Mouse (Mus musculus): ENCODE results near the gene Matk.

Gene Matk

DNA sequence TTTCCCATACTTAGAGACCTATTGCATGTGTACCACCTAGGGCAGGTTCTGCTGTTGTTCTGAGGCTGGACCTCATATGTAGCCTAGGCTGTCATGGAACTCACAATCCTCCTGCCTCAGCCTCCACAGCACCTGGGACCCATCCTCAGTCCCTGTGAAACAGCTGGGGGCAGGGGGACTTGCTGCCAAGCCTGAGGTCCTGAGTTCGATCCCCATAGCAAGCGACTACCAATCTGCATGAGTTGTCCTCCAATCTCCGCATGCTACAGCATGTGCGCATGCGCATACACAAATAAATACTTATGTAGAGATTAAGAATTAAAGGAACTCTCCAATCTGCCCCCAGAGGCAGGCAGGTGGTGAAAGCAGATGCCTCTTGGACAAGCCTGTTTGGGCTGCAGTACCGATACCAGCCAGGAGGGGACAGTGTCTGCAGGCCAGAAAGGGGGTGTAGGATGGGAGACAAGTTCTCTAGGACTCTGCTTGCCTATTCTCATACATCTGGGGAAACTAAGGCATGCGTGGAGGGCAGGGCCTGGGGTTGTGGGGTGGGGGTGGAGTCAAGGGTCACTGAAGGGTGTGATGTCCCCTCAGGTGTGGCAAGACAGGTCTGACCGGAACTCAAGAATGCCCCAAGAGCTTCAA is 34.9 kb downstream of the Matk start:
- peak; percentile 69 for DNase-seq

- DNase-seq, result peak; percentile 56
Observed at GRCm38 (mm10) chr10:81288601-81289000, 35.9 kb downstream of the Matk start.

DNA sequence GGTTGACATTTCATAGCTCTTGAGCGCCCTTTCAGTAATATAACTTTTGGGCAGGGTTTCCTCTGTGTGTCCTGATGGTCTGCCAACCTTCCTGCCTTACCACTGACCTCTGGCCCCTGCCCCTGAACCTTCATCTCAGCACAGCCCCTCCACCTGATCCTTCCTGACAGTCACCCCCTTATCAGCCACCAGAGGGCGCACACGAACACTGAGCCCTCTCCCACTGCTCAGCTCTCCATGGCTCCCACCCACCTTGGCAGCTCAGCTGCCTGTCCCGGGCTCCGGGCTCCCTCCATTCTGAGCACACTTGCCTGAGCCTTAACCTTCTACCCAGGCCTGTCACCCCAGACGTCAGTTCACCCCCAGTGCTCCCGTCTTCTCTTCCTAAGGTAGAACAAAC is 36.5 kb downstream of the Matk start:
- peak; percentile 86 for DNase-seq

- no peak for DNase-seq
Observed at GRCm38 (mm10) chr10:81289811-81290210, 37.1 kb downstream of the Matk start.

- DNase-seq, result peak; percentile 59
Observed at GRCm38 (mm10) chr10:81290698-81291460, 38.1 kb downstream of the Matk start.

DNA sequence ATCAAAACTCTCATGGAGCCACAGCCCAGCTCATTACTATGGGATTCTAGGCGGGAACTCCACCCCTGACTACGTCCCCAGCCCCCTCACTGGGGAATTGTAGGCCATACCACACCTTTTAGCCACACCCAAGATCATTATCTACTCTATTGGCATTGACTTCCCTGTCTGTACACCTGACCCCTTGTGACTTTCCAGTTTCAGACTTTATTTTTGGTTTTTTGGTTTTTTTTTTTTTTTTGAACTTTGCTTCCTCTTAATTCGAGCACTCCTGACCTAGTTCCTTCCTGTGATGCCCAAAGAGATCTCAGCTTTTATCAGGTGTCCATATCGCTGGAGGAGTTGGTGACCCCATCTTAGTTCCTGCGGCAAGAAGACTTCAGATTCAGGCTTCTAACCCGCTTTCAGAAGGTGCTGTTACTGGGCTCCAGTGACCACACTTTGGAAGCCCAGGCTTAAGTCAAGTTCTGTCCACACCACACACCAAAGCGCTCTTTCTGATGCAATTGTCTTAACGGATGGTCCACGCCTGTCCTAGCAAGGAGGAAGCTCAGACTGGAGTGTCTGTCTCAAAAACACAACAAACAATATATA is 38.9 kb downstream of the Matk start, which contains the start of gene Tjp3:
TSS of gene Tjp3 (minus strand) at position 71 of the 594 bp plus-strand sequence.
- DNase-seq, result no peak

- peak; percentile 100 for DNase-seq
Observed at GRCm38 (mm10) chr10:81292554-81293333, 40.0 kb downstream of the Matk start, which contains the start of gene Pip5k1c. Gene Pip5k1c, plus strand, starts transcription at chr10:81292963.

DNA sequence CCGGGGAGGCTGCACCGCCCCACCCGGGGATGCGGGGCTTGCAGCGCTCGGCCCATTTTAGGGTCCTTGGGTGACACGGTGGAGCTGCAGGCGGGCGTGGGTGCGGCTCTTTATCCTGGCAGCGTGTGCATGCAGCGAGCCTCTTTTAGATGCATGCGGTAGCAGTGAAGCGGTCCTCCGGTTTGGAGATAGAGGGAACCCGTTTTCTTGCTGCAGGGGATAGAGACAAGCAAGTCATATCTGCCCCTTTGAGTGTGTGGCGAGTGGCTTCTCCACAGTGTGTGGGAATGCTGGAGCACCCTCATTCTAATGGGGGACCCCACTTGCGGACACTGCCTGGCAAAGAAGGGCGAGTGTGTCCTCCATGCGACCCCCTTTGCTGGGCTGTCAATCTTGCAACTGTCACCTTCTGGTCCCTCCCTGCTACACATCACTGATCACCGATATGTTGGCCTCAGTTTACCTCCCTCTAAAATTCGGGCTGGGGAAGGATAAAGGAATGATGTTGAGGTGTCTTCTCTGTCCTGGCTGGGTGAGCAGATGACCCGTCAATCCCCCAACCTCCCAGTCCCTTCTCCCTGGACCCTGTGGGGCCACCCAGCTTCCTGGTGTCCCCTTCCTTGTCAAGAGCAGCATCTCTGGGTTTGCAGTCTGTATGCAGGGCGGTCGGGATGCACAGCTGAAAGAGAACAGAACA is 40.7 kb downstream of the Matk start:
- no peak for DNase-seq

DNA sequence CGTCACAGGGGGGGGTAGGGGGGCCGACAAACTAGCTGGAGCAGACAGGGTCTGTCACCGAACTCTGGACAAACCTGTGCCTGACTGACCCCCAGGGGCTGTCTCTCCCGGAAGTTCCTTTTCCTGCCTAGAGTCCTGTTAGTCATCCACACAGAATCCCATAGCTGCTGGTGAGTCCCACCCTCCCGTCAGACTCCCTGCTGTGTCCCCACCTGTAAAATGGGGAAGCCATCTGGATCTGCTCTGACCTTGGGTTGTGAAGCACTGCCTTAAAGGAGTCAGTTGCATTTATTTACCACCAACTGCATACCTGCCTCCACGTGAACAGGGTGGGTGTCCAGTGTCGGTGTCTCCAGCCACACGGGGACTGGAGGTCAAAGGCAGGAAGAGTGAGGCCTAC is 41.7 kb downstream of the Matk start:
- DNase-seq, result no peak

DNA sequence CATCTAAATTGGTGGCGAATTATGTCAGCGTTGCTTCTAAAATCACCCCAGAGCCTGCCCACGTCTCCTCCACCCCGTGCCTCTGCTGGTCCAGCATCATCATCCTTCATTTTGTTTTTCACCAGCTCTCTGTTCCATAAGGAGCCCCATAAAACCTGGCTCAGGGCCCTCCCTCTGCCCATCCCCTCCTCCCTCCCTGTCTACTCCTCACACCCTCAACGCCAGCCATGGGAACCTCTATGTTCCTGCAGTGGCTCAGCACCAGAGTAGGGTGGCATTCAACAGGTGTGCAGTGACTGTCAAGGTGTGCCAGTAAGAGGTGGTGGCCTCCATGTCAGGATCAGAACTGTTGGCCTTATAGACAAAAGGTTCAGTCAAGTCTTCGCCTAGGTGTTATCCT is 42.5 kb downstream of the Matk start:
- no peak for DNase-seq

DNA sequence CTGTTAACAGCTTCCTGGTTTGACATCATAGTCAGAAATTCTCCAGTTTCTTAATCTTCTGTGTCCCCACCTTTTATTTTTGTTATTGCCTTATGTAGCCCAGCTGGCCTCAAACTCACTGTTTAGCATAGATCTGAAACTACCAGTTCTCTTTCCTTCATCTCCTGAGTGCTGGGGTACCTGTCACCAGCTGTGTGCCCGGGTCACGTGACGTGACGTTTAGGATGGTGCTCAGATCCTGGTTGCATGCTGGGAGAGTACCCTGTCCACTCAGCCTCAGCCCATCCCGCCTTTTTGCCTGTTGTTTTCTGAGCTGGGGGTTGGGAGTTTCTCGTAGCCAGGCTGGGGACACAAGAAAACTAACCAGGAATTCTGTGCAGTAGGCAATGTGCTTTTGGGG is 44.5 kb downstream of the Matk start:
- DNase-seq, result no peak

- DNase-seq, result no peak
Observed at GRCm38 (mm10) chr10:81297845-81298244, 45.1 kb downstream of the Matk start.

GRCm38 (mm10) chr10:81298369-81299100 is 45.8 kb downstream of the Matk start:
- no peak for DNase-seq

DNA sequence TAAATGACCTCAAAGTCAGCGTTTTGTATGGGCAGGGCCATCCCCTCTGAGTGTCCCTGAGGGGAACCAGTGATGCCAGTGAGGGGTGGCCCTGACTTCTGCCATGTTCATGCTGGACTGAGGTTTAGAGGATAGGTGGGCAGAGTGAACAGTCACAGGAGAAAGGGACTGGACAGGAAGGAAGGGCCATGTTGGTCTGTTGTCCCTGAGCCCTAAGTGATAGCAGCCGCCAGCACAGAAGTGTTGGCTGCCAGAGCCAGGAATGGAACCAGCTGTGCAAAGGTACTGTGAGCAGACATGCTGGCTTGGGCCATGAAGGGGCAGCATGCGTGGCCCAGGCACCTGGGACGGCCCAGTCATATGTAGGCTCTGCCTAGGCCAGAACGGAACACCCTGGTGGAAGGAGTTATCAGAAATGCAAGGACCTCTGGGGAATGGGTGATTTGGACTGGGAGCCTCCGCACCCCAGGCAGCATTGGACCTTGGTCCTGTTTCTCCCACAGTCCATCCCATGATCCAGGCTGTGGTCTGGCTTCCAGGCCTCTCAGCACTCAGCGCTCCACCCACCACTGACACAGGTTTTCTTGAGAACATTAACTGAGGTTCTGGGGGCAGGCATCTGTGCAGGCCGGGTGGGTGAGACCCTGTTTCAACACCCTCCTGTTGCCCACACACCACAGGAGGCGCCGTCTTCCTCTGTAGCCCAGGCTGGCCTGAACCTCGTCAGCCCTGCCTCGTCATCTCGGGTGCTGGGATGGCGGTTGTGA is 47.0 kb downstream of the Matk start:
- DNase-seq, result no peak

DNA sequence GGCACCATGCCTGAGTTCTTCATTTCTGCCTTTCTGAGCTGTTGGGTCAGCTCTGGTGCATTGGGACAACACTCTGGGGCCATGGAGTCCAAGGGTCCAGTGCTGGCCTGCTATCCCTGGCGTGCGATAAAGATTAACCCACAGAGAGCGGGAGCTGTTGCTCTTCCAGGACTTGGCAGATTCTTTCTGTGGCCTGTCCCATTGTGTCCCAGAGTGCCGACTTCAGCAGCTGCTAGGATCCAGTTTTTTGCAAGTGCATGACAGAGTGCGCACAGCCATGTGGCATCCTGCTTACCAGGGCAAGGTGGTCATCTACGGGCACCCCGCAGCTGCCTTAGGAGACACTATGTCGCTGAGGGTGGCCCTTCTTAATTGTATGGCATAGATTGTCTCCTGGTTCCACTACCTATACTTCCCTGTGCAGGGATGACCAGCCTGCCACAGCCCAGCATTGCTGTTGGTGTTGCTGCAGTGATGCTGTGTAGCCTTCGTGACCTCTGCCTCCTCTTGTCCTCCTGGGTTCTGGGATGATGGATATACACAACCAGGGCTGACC is 47.7 kb downstream of the Matk start:
- no peak for DNase-seq

DNA sequence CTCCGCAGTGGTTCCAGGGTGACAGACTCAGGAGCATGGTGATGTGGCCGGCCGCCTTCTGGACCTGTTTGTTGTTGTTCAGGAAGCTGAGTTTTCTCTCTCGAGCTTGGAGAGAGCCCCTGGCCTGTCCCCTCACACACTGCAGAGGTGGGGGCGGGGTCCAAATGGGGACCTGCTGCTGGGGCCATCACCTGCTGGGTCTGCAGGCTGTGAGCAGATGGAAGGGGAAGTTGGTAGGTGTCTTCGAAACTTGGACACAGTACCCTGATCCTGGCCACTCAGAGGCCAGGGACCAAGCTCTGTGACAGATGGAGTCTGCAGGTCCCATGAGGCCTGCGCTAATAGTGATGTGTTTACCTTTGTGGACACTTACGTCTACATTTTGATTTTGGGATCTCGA is 48.6 kb downstream of the Matk start:
- no peak for DNase-seq

DNA sequence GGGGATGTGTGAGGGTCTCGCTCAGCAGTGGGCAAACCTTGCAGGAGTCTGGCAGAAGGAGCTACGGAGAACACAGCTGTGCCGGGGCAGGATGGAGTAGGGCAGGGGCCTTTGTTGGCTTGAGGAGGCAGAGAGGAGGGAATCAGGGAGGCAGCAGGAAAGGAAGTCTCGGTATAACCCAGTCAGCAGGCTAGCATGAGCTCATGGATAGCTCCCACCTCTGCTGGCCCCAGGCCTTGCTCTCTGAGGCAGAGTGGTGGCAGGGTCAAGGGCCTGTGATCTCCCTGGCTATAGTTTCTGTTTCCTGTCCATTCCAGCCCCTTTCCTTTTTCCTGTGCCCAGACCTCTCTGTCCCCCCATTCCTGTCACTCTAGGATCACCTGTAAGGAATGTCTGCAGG is 49.6 kb downstream of the Matk start:
- no peak for DNase-seq

GRCm38 (mm10) chr10:81302781-81303218 is 50.1 kb downstream of the Matk start:
- no peak for DNase-seq

DNA sequence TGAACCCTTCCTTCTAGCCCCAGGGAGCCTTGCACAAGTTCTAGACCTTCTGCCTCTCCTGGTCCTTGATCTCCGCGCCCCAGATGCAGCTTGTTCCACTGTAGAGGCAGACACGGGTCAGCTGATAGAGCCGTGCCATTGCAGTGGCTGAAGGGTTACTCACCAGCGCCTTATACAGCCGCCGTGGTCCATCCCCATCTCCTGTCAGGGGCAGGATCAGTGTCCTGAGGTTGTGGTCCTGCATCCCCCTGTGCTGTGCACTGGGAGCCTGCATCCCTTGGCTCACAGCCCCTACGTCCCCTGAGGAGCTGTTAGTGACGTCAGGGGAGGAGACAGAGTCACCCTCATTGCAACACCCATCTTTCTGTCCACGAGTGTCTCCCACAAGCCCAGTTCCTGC is 50.5 kb downstream of the Matk start:
- no peak for DNase-seq

DNA sequence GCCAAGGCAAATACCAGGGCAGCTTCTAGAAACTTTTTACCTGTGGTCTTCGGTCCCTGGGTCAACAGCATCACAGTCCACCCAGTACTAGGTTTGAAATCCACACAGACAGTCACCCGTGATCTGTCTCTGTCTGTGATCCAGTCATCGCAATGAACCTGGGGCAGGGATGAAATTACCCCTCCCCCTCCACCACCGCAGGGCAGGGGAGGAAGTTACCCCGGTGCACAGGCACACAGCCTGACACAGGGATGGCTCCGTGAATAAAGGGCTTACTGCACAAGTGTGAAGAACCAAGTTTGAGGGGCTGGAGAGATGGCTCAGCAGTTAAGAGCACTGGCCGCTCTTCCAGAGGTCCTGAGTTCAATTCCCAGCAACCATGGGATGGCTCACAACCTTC is 51.0 kb downstream of the Matk start:
- DNase-seq, result no peak
